Mouse (Mus musculus) spleen, adult 2 months (tissue): Measurements from ENCODE around the gene Neurl1a. TPM values are rescaled to one million over a fixed set of nuclear protein-coding genes. Genes with fewer than 3 reads are reported as not detected.
A peak's percentile ranks its signal among the peaks of the same experiment; 100 is the strongest.

Source experiments
- DNase-seq, 2 experiments: peaks; one replicate each; pipeline versions ENCODE4 v3.0.0 to v3.0.0-alpha.2; 2012 to 2021; ENCODE audit warnings: low spot score in 2 of 2, low read depth in 1 of 2
- H3K27ac ChIP-seq: fragments of 200-500 bp; 2 replicates; pipeline ENCODE4 v1.5.1; 2012; ENCODE audit warnings: low read length, inconsistent platforms; ENCODE audit not compliant: insufficient read depth
- H3K27me3 ChIP-seq: fragments of 200-500 bp; 2 replicates; pipeline ENCODE4 v1.6.1; 2012; ENCODE audit warnings: mild to moderate bottlenecking, moderate library complexity, low read length, inconsistent platforms; ENCODE audit not compliant: control insufficient read depth, insufficient read depth
- H3K36me3 ChIP-seq: fragments of 200-500 bp; 2 replicates; pipeline ENCODE4 v1.6.1; 2012; ENCODE audit warnings: mild to moderate bottlenecking, low read length, inconsistent platforms; ENCODE audit not compliant: control insufficient read depth, insufficient read depth
- H3K4me1 ChIP-seq: fragments of 200-500 bp; 2 replicates; pipeline ENCODE4 v1.6.1; 2011; ENCODE audit warnings: inconsistent platforms; ENCODE audit not compliant: control insufficient read depth, insufficient read depth, insufficient read length
- H3K4me3 ChIP-seq: fragments of 200-500 bp; 2 replicates; pipeline ENCODE4 v1.5.1; 2011; ENCODE audit warnings: mild to moderate bottlenecking, inconsistent platforms; ENCODE audit not compliant: insufficient read depth, insufficient read length; ENCODE audit errors: extremely low read depth
- CTCF ChIP-seq: fragments of 200-500 bp; IDR thresholded peaks from 2 replicates; pipeline ENCODE4 v1.5.1; 2011; ENCODE audit warnings: mild to moderate bottlenecking, inconsistent platforms; ENCODE audit not compliant: insufficient read depth, insufficient read length, insufficient replicate concordance; ENCODE audit errors: extremely low read depth
- POLR2A ChIP-seq: fragments of 200-500 bp; IDR thresholded peaks from 2 replicates; pipeline ENCODE4 v1.6.1; 2011; ENCODE audit warnings: low read depth, low read length, inconsistent platforms
- WGBS: fragments of 180-500 bp; shearing (Covaris S2); methylation state at CpG from one replicate; pipeline ENCODE4 v1.1.7; 2018; 5-methylcytosine and 5-hydroxymethylcytosine counted together
- polyA plus RNA-seq: library from polyadenylated mRNA; depleted of rRNA; stranded (reverse); fragments of >200 nt; gene quantifications from 2 replicates; pipeline ENCODE4 v1.2.3, GENCODE M21; 2012

Neurl1a gene
- polyA plus RNA-seq, 1 experiment, result 2.6 TPM

DNA sequence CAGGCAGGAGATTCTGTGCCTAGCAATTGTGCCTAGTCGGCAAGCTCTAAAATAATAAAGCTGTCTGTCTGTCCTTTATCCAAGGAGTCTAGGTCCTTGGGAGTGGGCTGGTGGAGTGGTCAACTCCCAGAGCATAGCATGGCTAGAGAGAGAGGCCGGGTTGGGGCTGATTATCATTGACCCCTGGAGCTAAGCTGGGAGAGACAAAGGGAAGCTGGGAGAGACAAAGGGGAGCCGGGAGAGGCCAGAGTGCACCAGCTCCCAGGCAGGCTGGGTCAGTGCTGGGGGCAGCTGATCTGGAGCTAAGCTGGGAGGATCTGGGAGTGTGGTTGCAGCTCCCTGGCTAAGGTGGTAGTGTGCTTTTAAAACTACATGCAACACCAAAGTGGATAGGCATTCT is 11.9 kb upstream of the Neurl1a start:
- WGBS, result 81% methylated on average over 3 of the region's 3 CpGs
- DNase-seq, result no peak

DNA sequence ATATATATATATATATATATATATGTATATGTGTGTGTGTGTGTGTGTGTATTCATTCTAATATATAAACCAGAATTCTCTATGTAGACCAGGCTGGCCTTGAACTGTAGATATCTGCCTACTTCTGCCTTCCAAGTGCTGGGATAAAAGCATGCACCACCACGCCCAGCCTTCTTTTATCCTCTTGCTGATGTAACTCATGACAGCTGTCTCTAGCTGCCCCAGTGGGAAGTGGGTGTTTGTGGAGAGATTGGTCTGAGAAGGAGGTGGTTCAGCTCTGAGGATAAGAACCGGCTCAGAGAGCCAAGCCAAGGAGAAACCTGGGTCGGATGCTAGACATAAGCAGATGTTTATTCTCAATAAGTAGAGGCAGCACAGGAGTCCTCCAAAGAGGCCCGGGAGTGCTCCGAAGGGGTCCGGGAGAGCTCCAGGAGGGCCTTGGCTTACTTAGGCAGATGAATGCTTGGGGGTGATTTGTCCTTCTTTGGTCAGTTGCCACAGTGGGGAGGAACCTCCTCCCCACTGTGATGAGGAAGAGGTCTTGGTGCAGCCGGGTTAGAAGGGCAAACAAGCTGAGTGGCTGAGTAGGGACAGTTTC is 10.9 kb upstream of the Neurl1a start:
- Histone ChIP-seq H3K36me3 (no peaks in the 10 kb centered on the region), H3K27me3 (no peaks in the 10 kb centered on the region), H3K4me3 (no peak overlapping the region), H3K4me1 (no peaks in the 10 kb centered on the region), H3K27ac (no peak overlapping the region)
- 62% methylated on average over 7 of the region's 7 CpGs for WGBS
- TF ChIP-seq POLR2A (no peak), CTCF (no peak)
- no peak for DNase-seq

More for the DNA sequence above, 11.9 kb upstream of the Neurl1a start:
- TF ChIP-seq POLR2A, result no peak
- Histone ChIP-seq H3K4me3 (no peak overlapping the region), H3K4me1 (no peaks in the 10 kb centered on the region), H3K27ac (no peak overlapping the region), H3K27me3 (no peaks in the 10 kb centered on the region), H3K36me3 (no peaks in the 10 kb centered on the region)

DNA sequence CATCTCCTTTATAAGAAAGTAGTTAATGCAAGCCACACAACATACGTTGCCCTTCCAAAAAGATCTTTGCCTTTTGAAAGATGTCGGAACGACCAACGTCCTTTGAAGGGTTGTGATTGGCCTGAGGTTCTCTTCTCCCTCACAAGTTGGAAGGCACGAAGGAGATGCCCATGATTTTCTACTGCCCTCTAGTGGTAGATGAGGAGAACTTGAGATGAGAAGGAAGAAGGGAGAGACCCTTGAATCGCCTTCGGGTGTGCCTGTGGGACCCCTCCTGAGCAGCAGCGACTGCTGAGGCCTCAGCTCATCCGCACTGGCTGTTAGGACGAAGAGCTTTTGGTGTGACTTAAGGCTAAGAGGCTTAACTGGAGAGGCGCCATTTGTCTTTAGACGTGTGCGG is 10.4 kb upstream of the Neurl1a start:
- TF ChIP-seq CTCF (peak; percentile 46; the same call in 1 of the 2 replicates), POLR2A (no peak)
- Histone ChIP-seq H3K4me1 (no peaks in the 10 kb centered on the region), H3K27me3 (no peaks in the 10 kb centered on the region), H3K36me3 (no peaks in the 10 kb centered on the region), H3K27ac (no peak overlapping the region), H3K4me3 (peak overlapping the region; percentile 22; the same call in 1 of the 2 replicates)
- DNase-seq, result peak in 1 of 2 experiments; percentile 41
- WGBS, result 11% methylated on average over 13 of the region's 13 CpGs

DNA sequence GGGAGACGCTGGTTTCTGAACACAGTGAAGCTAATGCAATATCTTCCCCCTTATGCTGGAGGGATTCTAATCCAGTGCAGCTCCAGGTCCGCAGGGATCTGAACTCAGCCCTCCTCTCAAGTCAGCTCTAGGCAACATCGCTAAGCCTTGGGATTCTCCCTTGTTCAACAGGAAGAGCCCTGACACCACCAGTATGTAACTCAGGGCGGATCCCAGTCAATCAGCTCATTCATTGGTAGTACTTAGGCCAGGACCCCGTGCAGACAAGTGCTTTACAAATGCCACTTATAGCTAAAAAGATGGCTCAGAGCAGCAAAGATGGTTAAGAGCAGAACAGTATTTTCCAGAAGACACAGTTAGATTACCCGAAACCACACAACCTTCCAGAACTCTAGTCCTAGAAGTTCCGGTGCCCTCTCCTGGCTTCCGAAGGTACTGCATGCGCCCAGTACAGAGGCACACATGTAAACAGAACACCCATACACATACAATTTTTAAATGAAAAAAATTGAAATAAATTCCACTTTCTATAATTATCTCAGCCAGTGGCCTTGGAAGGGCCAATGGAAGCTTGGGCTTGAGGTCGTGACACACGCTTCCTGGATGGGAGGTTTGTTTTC is 9.7 kb upstream of the Neurl1a start:
- TF ChIP-seq POLR2A (no peak), CTCF (peak; percentile 72; the same call in 1 of the 2 replicates)
- peak; percentile 55 to 84 for DNase-seq
- H3K4me1 ChIP-seq, result no peaks in the 10 kb centered on the region
- no peaks in the 10 kb centered on the region for H3K36me3 ChIP-seq
- no peak overlapping the region for H3K27ac ChIP-seq
- 18% methylated on average over 11 of the region's 11 CpGs for WGBS
- no peaks in the 10 kb centered on the region for H3K27me3 ChIP-seq
- no peak overlapping the region for H3K4me3 ChIP-seq

DNA sequence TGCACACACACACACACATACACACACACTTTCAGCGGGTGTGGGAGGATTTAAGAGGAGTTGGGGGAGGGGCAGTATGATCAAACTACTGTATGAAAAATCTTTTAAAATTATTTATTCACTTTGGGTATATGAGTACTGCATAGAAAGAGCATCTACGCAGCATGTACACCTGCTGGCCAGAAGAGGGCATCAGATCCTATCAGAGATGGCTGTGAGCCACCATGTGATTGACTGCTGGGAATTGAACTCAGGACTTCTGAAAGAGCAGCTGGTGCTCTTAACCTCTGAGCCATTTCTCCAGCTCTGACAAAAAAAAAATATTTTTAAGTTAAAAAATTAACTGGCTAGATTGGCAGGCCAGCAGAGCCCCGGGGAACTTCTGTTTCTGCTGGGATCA is 4.1 kb upstream of the Neurl1a start:
- WGBS, result 50% methylated on average over 3 of the region's 3 CpGs

DNA sequence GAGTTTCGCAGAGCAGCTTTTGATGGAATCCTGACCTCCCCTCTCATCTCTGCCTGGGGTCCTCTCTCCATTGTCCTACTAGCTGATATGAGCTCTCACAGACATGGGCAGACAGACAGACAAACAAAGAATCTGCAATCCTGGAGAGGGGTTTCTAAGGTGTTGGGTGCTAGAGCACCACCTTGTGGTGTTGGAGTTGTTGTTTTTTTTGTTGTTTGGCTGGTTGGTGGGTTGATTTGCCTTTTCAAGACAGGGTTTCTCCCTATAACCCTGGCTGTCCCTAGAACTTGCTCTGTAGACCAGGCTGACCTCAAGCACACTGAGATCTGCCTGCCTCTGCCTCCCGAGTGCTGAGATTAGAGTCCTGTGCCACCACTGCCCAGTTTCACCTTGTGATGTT is 3.1 kb upstream of the Neurl1a start:
- no peak overlapping the region for H3K27ac ChIP-seq
- H3K4me1 ChIP-seq, result peaks cover 4% of the 10 kb centered on the region
- no peak for DNase-seq
- TF ChIP-seq CTCF, result no peak
- no peak for TF ChIP-seq POLR2A
- 68% methylated on average over 2 of the region's 2 CpGs for WGBS
- H3K4me3 ChIP-seq, result no peak overlapping the region
- H3K27me3 ChIP-seq, result peaks cover 22% of the 10 kb centered on the region
- no peaks in the 10 kb centered on the region for H3K36me3 ChIP-seq

More for the DNA sequence above, 4.1 kb upstream of the Neurl1a start:
- TF ChIP-seq POLR2A (no peak), CTCF (peak; percentile 31; the same call in 1 of the 2 replicates)
- Histone ChIP-seq H3K27me3 (peaks cover 15% of the 10 kb centered on the region), H3K4me1 (peaks cover 4% of the 10 kb centered on the region), H3K4me3 (no peak overlapping the region), H3K36me3 (no peaks in the 10 kb centered on the region), H3K27ac (no peak overlapping the region)
- DNase-seq, result no peak

DNA sequence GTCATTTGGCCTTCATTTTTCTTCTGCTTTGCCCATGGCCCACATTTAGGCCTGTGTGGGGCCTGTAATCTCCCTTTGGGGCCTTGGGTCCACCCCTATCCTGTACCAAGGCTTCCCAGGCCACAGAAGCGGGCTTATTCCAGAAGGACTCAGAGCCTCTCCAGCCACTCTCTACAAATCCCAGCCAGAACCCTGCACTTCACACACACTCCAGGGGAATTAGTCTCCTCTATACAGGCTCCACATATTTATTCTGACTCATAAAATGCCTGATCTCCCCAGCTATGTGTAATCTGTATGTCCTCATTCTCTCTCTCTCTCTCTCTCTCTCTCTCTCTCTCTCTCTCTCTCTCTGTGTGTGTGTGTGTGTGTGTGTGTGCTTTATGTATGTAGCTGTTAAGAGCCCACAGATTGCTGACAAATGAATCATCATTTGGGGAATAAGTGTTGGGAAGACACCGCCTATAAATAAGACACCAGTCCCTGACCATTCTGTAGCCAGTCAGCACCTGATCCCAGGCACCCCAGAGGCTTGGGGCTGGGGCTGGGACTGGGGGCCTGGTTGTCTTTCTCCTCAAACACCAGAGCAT is 1.6 kb upstream of the Neurl1a start:
- no peak overlapping the region for H3K4me3 ChIP-seq
- peaks cover 4% of the 10 kb centered on the region for H3K4me1 ChIP-seq
- no peak for DNase-seq
- 84% methylated on average over 2 of the region's 2 CpGs for WGBS
- no peak for TF ChIP-seq POLR2A
- TF ChIP-seq CTCF, result no peak
- no peaks in the 10 kb centered on the region for H3K36me3 ChIP-seq
- H3K27ac ChIP-seq, result no peak overlapping the region
- H3K27me3 ChIP-seq, result peaks cover 22% of the 10 kb centered on the region
